Mouse (Mus musculus): Measurements from ENCODE around the gene Trpc2. TPM values are rescaled to one million over a fixed set of nuclear protein-coding genes. Genes with fewer than 3 reads are reported as not detected.

Trpc2 gene
- not detected for polyA plus RNA-seq (2017; shearing (Covaris generic))

GRCm38 (mm10) chr7:102082816-102083215 lies at the start of gene Trpc2:
Gene Trpc2, plus strand, starts transcription at chr7:102083116.

GRCm38 (mm10) chr7:102065046-102065891 lies 17.6 kb upstream of the Trpc2 start, which contains the start of the genes Rnf121, Xndc1 and Xntrpc:
Gene Rnf121, minus strand, starts transcription at chr7:102065469.
Gene Xndc1, plus strand, starts transcription at chr7:102065511.
Gene Xntrpc, plus strand, starts transcription at chr7:102065713.

DNA sequence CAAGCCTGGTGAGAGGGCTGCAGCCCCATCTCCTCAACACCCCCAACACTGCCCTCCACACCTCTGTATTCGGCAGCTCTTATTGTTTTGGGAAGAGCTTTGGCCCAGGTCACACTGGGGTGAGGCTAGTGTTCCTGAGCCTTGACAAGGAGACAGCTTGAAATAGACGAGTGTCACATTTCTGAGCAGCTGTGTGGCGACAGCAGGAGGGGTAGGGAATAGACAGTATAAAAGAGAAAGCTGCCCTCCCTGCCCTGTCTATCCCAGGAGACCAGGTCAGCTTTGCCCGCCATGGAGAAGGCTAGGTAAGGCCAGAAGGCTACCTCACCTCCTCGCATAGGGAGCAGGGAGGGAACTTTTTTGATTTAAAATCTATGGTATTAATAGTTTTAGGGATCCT lies 18.6 kb downstream of the Trpc2 start, which contains the start of gene Art1:
Gene Art1, plus strand, starts transcription at position 257 of the 400 bp plus-strand sequence.

GRCm38 (mm10) chr7:102109171-102109570 lies 26.3 kb downstream of the Trpc2 start, which contains the start of gene Art5:
Gene Art5, minus strand, starts transcription at chr7:102109489.

DNA sequence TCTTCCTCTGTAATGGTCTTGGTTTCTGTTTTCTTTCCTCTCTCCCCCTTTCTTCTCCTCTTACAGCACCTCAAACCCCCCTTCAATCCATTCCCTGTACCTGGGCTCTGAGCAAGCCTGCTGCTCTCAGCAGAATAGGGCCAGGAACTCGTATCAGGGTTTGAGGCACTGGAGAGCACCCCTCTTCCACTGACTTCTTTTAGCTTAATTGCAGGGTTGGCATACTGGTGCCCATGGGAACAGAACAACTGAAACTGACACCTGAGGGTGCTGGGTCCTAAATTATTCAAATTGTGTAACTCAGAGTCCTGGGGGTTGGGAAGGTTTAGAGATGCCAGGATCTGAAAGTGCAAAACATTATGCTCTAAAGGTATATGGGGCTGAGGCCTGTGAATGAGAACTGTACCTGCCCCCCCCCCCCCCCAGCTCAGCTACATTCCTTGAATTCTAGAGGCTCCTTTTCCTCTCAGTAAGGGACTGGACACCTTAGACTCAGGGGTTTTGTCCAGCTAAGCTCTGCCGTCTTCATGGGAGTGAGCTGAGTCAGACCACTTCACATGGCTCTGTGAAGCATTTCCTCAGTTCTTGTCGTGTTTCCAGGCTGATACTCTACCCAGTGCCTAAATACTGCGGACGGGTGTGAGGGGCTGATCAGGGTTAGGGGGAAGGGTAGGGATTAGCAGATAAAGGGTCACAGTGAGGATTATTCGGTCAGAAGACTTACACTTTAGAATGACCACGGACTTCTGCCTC lies 33.8 kb downstream of the Trpc2 start, which contains the start of gene Chrna10:
Gene Chrna10, minus strand, starts transcription at position 250 of the 753 bp plus-strand sequence.

Other genes with a start within 250 kb of the Trpc2 start
- 10 to 100 TPM in 1 of 2 experiments, 1 to 10 TPM in 1; 9.8 to 13.9 TPM for gene Inppl1, start 244.9 kb upstream of the Trpc2 start, polyA plus RNA-seq (2017; shearing (Covaris generic))
- not detected for gene Folr2, start 225.9 kb upstream of the Trpc2 start, polyA plus RNA-seq (2017; shearing (Covaris generic))
- gene Anapc15, start 219.4 kb upstream of the Trpc2 start, polyA plus RNA-seq (2017; shearing (Covaris generic)): 10 to 100 TPM; 32.1 to 42.4 TPM
- gene Folr1, start 212.3 kb upstream of the Trpc2 start, polyA plus RNA-seq (2017; shearing (Covaris generic)): 1 to 10 TPM in 1 of 2 experiments, under 1 TPM in 1; 0.60 to 3.7 TPM
- 100 to 1,000 TPM; 113 to 148 TPM for gene Lamtor1, start 177.2 kb upstream of the Trpc2 start, polyA plus RNA-seq (2017; shearing (Covaris generic))
- gene Tomt, start 176.8 kb upstream of the Trpc2 start, polyA plus RNA-seq (2017; shearing (Covaris generic)): under 1 TPM; 0.18 to 0.76 TPM
- 1 to 10 TPM; 1.5 to 5.2 TPM for gene Lrrc51, start 149.2 kb upstream of the Trpc2 start, polyA plus RNA-seq (2017; shearing (Covaris generic))
- gene Numa1, start 149.0 kb upstream of the Trpc2 start, polyA plus RNA-seq (2017; shearing (Covaris generic)): 100 to 1,000 TPM; 142 to 171 TPM
- 1 to 10 TPM; 6.1 to 7.1 TPM for gene Il18bp, start 64.4 kb upstream of the Trpc2 start, polyA plus RNA-seq (2017; shearing (Covaris generic))
- 10 to 100 TPM; 15.5 to 24.8 TPM for gene Rnf121, start 17.6 kb upstream of the Trpc2 start, polyA plus RNA-seq (2017; shearing (Covaris generic))
- 10 to 100 TPM; 21.7 to 32.6 TPM for gene Xndc1, start 17.6 kb upstream of the Trpc2 start, polyA plus RNA-seq (2017; shearing (Covaris generic))
- gene Xntrpc, start 17.4 kb upstream of the Trpc2 start, polyA plus RNA-seq (2017; shearing (Covaris generic)): 1 to 10 TPM; 1.1 to 1.4 TPM
- gene Art1, start 18.6 kb downstream of the Trpc2 start, polyA plus RNA-seq (2017; shearing (Covaris generic)): under 1 TPM; 0.24 to 0.78 TPM
- 1 to 10 TPM; 1.3 to 5.0 TPM for gene Art5, start 26.4 kb downstream of the Trpc2 start, polyA plus RNA-seq (2017; shearing (Covaris generic))
- under 1 TPM; 0.27 to 0.29 TPM for gene Chrna10, start 33.7 kb downstream of the Trpc2 start, polyA plus RNA-seq (2017; shearing (Covaris generic))
- 10 to 100 TPM; 29.5 to 30.4 TPM for gene Nup98, start 127.1 kb downstream of the Trpc2 start, polyA plus RNA-seq (2017; shearing (Covaris generic))
- 10 to 100 TPM; 36.9 to 65.3 TPM for gene Pgap2, start 127.1 kb downstream of the Trpc2 start, polyA plus RNA-seq (2017; shearing (Covaris generic))
- 100 to 1,000 TPM; 237 to 264 TPM for gene Rhog, start 172.9 kb downstream of the Trpc2 start, polyA plus RNA-seq (2017; shearing (Covaris generic))
- 10 to 100 TPM; 75.7 to 96.8 TPM for gene Stim1, start 184.7 kb downstream of the Trpc2 start, polyA plus RNA-seq (2017; shearing (Covaris generic))